Mouse (Mus musculus) kidney, adult 2 months (tissue): ENCODE measurements around the gene St8sia1.

Source experiments
- CTCF ChIP-seq: fragments of 200-500 bp; conservative IDR thresholded peaks from 2 replicates; pipeline ENCODE4 v1.5.1; 2011; ENCODE audit warnings: low read depth, mild to moderate bottlenecking, control low read depth, low read length, moderate library complexity, mixed read lengths; ENCODE audit not compliant: insufficient read depth, insufficient read length
- POLR2A ChIP-seq: fragments of 200-500 bp; IDR thresholded peaks from one replicate; pipeline ENCODE4 v1.6.1; 2011; ENCODE audit warnings: low read depth, low read length, control low read depth

DNA sequence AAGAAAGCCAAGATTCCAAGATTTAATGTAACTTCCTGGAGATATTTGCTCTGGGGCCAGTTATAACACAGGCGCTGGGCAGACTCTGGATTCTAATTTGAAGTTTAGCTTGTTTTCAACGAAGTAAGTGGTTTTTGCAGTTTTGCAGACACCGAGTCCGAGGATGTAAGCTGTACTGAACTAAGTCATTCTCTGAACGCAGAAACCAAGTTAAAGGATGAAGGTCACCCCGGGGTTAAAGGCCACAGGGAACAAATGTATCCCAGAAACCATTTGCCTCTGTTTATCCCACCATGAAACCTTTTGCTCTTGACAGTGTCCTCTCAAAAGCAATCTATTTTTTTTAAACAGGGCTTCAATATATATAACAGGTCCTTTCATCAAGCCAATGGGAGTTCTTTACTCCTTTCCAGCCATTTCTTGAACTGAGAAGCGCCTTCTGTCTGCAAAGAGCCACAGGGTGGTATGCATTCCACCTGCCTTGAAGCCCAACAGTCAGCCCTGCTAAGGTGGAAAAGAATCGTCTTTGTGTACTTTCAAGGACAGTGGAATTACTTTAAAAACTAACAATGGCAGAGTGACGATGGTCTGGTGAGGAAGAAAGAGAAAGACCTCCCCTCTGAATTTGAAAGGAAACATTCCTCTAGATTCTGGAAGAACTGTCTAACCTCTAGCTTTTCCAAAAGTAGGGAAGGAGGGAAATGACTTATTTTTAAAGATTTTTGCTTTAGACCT lies 2.4 kb downstream of the St8sia1 start:
- TF ChIP-seq CTCF: no peak
- TF ChIP-seq POLR2A: no peak
